Mouse (Mus musculus): ENCODE data around the gene Haao. TPM values are rescaled to one million over a fixed set of nuclear protein-coding genes. Genes with fewer than 3 reads are reported as not detected.

The Haao gene
- polyA plus RNA-seq (2012; rRNA removed) = 0.08 and 0.10 TPM in 2 replicates

DNA sequence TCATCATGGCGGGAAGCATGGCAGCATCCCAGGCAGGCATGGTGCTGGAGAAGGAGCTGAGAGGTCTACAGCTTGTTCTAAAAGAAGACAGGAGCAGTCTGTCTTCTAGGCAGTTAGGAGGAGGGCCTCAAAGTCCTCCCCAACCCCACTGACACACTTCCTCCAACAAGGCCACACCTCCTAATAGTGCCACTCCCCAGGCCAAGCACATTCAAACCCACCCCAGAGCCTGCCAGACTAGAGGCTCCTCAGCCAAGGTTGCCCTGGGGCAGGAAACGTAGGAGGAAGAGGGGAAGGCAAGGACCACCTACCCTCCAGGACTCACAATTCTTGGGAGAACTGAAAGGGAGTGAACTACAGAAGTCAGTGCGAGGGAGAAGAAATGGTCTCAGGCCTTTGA is at the start of gene Haao:
TSS of gene Haao (minus strand) at position 149 of the 400 bp plus-strand sequence.
- TF ChIP-seq POLR2A (IDR thresholded peaks at IDR 0.05; ENCODE audit: borderline replicate concordance, extremely low read depth, insufficient read depth, insufficient read length, poor library complexity, severe bottlenecking) (no peak), CTCF (IDR thresholded peaks at IDR 0.05; ENCODE audit: borderline replicate concordance, extremely low read depth, insufficient read depth, insufficient read length) (no peak)
- no peak for DNase-seq (ENCODE audit: low read depth)

DNA sequence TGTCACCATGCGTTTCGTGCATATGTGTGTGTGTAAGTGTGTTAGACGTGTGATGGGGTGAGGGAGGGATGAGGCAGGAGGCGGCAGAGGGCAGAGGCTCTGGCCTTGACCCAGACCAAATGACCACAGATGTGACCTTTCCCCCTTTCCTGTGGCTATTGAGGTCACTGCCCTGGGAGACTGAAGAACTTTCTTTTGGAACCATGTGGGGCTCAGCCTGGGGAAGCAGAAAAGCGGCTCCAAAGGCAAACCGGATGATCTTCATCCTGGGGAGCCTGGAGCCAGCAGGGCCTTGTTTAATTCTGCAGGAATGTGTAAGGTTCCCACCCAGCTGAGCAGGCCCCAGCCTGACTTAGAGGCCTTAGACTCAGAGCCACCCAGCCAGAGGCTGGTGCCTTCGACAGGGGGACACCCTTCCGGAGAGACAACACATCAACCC is 49.6 kb upstream of the Haao start:
- no peak for TF ChIP-seq POLR2A (IDR thresholded peaks at IDR 0.05; ENCODE audit: borderline replicate concordance, extremely low read depth, insufficient read depth, insufficient read length, poor library complexity, severe bottlenecking)
- TF ChIP-seq CTCF (IDR thresholded peaks at IDR 0.05; ENCODE audit: borderline replicate concordance, extremely low read depth, insufficient read depth, insufficient read length) = no peak
- DNase-seq (ENCODE audit: low read depth) = no peak

DNA sequence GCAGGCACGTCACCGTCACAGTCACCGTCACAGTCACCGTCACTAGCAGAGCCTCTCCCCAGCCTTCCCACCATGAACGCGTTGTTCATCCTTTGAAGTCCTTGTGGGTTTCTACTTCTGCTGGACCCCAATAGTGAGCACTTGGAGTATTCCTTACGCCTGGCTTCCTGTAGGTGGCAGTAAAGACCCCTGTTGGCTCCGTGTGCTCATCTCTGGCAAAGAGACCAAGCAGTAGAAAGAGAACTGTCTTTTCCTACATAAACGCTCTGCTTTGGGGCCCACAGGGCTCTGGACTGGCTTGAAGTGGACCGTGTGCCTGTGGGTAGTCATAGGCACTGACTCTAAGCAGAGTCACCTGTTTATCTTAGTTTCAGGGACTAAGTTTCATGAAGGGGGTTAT is 49.0 kb upstream of the Haao start:
- peak; percentile 83 for DNase-seq (ENCODE audit: low read depth)
- TF ChIP-seq POLR2A (IDR thresholded peaks at IDR 0.05; ENCODE audit: borderline replicate concordance, extremely low read depth, insufficient read depth, insufficient read length, poor library complexity, severe bottlenecking) (no peak), CTCF (IDR thresholded peaks at IDR 0.05; ENCODE audit: borderline replicate concordance, extremely low read depth, insufficient read depth, insufficient read length) (peak; percentile 74; the same call in 1 of the 2 replicates)

DNA sequence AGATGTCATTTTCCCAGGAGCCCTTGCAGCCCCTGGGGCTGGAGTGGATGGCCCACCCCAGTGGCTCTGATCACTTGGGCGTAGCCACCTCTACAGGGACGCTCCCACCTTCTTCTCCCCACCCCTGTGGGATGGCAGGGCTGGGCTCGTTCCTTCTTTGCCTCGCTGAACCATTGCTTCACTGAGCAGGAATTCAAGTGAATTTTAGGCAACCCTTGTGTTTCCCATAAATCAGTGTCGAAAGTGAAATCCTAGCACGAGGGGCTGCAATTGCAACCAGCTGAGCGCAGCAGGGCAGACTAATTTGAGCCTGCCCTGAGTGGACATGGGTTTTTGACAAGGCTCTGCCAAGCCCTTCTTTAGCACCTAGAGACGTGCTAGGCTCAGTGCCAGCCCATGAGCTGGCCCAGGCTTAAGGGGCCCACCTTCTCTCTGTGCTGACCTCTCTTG is 47.6 kb upstream of the Haao start:
- DNase-seq (ENCODE audit: low read depth) = no peak
- TF ChIP-seq POLR2A (IDR thresholded peaks at IDR 0.05; ENCODE audit: borderline replicate concordance, extremely low read depth, insufficient read depth, insufficient read length, poor library complexity, severe bottlenecking) = no peak
- TF ChIP-seq CTCF (IDR thresholded peaks at IDR 0.05; ENCODE audit: borderline replicate concordance, extremely low read depth, insufficient read depth, insufficient read length) = no peak

DNA sequence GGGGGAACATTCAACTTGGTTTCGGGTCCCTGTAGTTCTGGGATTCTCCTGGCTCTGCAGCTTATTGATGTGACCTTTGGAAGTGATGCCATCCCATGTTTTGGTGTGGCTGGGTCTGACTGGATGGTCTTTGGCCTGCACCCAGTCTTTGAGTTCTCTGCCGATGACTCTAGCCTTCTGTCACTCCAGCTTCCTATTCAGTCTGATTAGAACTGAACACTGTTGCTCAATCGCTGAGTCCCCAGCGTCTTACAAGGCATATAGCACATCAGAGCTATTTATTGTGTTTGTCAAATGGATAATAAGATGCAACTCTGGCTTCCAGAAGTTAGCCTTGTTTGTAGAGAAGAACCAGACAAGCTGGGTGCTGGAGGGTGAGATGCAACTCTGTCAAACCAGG is 45.4 kb upstream of the Haao start:
- TF ChIP-seq CTCF (IDR thresholded peaks at IDR 0.05; ENCODE audit: borderline replicate concordance, extremely low read depth, insufficient read depth, insufficient read length) (no peak), POLR2A (IDR thresholded peaks at IDR 0.05; ENCODE audit: borderline replicate concordance, extremely low read depth, insufficient read depth, insufficient read length, poor library complexity, severe bottlenecking) (no peak)
- no peak for DNase-seq (ENCODE audit: low read depth)

DNA sequence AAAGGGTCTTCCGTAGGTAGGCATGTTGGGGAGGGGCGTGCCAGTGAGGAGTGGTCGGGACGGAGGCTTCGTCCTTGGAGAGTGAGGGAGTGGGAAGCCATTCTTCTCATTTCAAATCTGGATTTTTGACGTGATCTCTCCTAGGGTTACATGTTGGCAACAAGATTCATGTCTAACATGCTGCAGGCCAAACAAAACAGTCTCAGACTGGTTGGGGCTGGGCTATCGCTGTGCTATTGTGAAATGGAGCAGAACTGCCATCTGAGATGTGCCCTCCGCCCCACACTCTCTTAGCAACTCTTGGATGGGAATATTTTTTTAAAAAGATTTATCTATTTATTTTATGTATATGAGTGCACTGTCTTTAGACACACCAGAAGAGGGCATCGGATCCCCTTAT is 44.1 kb upstream of the Haao start:
- DNase-seq (ENCODE audit: low read depth) = no peak
- no peak for TF ChIP-seq POLR2A (IDR thresholded peaks at IDR 0.05; ENCODE audit: borderline replicate concordance, extremely low read depth, insufficient read depth, insufficient read length, poor library complexity, severe bottlenecking)

DNA sequence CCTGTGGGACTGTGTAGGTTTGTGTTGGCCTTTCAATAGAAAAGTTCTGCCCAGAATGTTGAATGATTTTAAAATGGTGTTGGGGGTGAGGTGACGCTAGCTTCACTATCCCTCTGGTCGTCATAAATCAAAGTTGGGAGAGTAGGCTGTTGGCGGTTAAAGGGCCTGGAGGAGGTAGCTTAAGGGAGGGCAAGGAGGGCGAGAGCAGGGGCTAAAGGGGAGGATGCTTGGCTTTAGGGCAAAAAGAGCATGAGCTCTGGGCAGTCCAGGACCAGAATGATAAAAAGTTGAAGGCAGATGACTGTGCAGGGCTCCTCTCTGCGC is 42.6 kb upstream of the Haao start:
- no peak for DNase-seq (ENCODE audit: low read depth)
- TF ChIP-seq POLR2A (IDR thresholded peaks at IDR 0.05; ENCODE audit: borderline replicate concordance, extremely low read depth, insufficient read depth, insufficient read length, poor library complexity, severe bottlenecking) = no peak
- no peak for TF ChIP-seq CTCF (IDR thresholded peaks at IDR 0.05; ENCODE audit: borderline replicate concordance, extremely low read depth, insufficient read depth, insufficient read length)

DNA sequence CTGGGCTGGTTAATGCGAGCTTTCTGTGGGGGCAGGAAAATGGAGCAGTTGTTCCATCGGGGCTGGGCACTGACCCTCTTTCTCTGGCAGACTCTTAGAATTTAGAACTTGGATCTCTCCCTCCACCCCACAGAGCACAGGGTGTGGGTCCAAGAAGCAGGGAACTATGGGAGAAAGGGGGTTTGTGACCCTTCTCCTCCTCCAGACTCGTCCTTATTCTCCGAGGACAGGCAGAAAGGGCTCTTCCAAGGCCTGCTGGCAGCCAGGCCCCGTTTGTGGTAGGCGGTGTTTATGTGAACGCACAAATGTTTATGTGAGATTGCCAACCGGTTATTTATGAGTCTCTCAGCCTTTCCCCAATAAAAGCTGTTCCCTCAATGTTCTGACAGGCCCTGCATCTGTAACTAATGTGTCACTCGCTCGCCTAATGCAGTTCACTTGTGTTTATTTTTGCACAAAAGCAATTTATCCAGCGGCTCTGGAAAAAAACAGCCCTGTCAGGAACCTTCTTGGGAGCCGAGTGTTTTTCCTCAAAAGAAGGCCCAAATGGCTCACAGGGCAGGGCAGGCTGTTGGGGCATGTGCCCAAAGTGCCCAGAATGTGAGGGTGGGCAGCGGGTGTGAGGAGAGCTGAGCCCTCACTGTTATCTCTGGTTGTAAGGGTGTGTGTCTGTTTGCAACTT is 42.1 kb upstream of the Haao start:
- peak; percentile 86 for DNase-seq (ENCODE audit: low read depth)
- TF ChIP-seq POLR2A (IDR thresholded peaks at IDR 0.05; ENCODE audit: borderline replicate concordance, extremely low read depth, insufficient read depth, insufficient read length, poor library complexity, severe bottlenecking) (no peak), CTCF (IDR thresholded peaks at IDR 0.05; ENCODE audit: borderline replicate concordance, extremely low read depth, insufficient read depth, insufficient read length) (no peak)

DNA sequence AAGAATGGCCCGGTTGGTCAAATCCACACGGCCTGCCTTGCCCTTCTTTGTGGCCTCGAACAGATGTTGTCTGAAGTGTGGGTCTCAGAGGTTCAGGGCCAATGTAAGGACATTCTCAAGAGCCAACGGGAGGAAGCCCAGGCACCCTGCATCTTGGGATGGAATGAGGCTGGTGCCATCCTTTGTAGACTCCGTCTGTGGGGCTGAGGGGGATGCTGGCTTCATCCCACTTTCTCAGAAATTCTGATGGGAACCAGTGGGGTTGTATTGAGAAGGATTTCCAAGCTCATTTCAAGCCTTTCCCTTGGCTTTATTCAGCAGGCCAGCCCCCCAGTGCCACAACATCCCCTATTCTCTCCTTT is 41.5 kb upstream of the Haao start:
- no peak for TF ChIP-seq POLR2A (IDR thresholded peaks at IDR 0.05; ENCODE audit: borderline replicate concordance, extremely low read depth, insufficient read depth, insufficient read length, poor library complexity, severe bottlenecking)
- TF ChIP-seq CTCF (IDR thresholded peaks at IDR 0.05; ENCODE audit: borderline replicate concordance, extremely low read depth, insufficient read depth, insufficient read length) = no peak
- DNase-seq (ENCODE audit: low read depth) = no peak

DNA sequence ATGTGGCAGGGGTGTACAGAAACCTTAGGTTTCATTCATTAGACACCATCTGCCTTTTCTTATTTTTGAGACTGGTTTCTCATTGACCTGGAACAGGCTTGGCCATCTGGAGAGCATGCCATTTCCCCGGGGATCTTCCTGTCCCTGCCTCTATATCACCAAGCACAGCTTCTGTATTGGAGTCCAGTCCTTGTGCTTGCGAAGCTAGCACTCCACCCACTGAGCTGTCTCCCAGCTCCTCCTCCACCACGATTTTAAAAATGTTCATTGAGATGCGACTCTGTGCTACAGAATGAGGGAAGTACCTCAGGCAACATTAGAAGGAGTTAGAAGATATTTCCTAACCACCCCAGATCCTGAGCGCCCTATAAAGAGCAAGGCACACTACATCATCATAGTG is 39.5 kb upstream of the Haao start:
- TF ChIP-seq POLR2A (IDR thresholded peaks at IDR 0.05; ENCODE audit: borderline replicate concordance, extremely low read depth, insufficient read depth, insufficient read length, poor library complexity, severe bottlenecking) (no peak), CTCF (IDR thresholded peaks at IDR 0.05; ENCODE audit: borderline replicate concordance, extremely low read depth, insufficient read depth, insufficient read length) (no peak)
- no peak for DNase-seq (ENCODE audit: low read depth)

DNA sequence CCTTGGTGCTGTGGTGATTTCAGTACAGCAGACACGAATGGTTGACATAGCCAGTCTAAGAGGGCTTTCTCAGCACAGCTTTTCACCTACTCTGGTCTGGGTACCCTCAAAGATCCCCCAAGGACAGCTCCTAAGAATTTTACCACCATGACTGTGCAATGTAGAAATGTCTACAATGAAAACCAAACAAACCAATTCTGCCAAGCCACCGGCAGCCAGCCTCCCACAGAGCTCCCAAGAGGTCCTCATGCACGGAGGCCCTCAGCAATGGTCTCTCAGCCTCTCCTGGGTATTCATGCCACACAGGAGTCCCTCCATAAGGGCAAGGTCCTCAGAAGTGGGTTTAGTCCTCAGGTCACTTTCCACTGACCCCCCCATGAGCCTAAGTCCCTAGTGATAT is 38.6 kb upstream of the Haao start:
- TF ChIP-seq CTCF (IDR thresholded peaks at IDR 0.05; ENCODE audit: borderline replicate concordance, extremely low read depth, insufficient read depth, insufficient read length) (no peak), POLR2A (IDR thresholded peaks at IDR 0.05; ENCODE audit: borderline replicate concordance, extremely low read depth, insufficient read depth, insufficient read length, poor library complexity, severe bottlenecking) (no peak)
- DNase-seq (ENCODE audit: low read depth) = no peak

DNA sequence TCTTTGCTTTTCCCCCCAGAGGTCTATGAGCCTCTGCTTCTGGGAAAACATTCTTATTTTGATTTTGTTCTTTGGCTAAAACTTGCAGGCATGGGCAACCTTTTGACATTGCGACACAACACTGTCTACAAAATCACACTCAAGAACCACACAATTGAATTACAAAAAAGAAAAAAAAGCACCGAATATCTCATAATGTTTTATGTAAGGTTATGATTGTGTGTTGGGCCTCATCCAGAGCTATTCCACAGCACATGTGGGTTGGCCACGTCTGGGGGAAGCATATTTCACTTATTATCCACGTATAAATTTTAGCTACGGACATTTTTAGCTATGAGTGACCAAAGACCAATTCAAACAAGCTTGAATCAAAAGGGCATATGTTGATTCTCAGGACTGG is 38.0 kb upstream of the Haao start:
- TF ChIP-seq CTCF (IDR thresholded peaks at IDR 0.05; ENCODE audit: borderline replicate concordance, extremely low read depth, insufficient read depth, insufficient read length) (no peak), POLR2A (IDR thresholded peaks at IDR 0.05; ENCODE audit: borderline replicate concordance, extremely low read depth, insufficient read depth, insufficient read length, poor library complexity, severe bottlenecking) (no peak)
- DNase-seq (ENCODE audit: low read depth) = no peak

All from brain, embryonic 14.5 days (tissue).